Mouse (Mus musculus) left cerebral cortex, adult 9 months (tissue): ENCODE measurements around the gene Olfr279.

Source experiments
- DNase-seq, 2 experiments: peaks; one replicate each; pipeline ENCODE4 v3.0.0; 2022; ENCODE audit warnings: low spot score in 2 of 2

Gene Olfr279

DNA sequence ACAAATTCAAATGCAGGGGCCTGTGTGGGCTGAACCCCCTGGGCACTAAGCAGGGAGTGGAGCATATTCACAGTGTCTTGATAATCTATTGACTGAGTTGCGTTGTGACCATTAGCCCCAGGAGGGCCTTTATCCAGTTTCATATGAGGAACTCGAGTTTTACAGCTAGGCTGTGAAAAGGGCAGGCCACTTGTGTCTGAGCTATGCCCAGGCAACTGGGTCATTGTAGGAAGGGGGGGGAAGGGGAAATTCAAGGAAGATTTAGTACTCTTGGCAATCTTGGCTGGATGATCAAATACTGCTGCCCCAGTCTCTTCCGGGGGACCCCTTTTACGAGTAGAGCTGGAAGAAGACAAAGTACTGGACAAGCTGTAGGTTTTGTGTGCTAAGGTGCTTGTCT lies 51.1 kb downstream of the Olfr279 start:
- no peak for DNase-seq

DNA sequence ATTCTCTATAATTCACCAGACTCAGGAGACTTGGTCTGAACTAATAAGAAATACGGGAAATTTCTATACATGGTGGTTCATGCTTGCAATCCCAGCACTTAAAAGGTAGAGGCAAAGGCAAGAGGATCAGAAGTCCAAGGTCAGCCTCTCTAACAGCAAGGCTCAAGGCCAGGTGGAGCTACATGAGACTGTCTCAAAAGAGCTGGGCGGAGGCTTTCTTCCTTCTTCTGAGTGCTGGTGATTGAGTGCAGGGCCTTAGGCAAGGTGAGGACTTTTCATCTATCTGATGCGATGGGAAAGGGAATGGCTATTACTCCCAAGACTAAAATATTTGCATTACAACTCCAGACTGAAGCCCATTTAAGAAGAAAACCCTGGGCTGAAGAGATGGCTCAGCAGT lies 52.9 kb downstream of the Olfr279 start:
- no peak for DNase-seq

GRCm38 (mm10) chr15:98546843-98547242 lies 54.6 kb downstream of the Olfr279 start:
- DNase-seq: no peak
